Comparison of ENCODE assay signal across 12 mouse cellular contexts in genomic region chr19:6936299-6936698, GRCm38 (mm10). TPM values are rescaled to one million over a fixed set of nuclear protein-coding genes. Genes with fewer than 3 reads are reported as not detected.
DNase-seq lines count a peak whose midpoint lies in the region; ATAC-seq and TF ChIP-seq lines count a peak whose summit lies in the region.
"Had no signal": no experiment of that assay in that cellular context is flagged by ENCODE, and none has a peak within 500 bp of the region (broad histone marks: within the 10 kb centered on the region; RNA-seq: fewer than 3 reads in every experiment).

No protein-coding gene starts in this region.

- H3K27me3 ChIP-seq in heart, adult 2 months (ENCODE audit: control insufficient read depth, insufficient read depth, low read length) = peaks cover 12% of the 10 kb centered on the region
- H3K27me3 ChIP-seq in heart, embryonic 10.5 days (ENCODE audit: insufficient read depth, poor library complexity, severe bottlenecking) = peaks cover 79% of the 10 kb centered on the region
- peaks cover 32% of the 10 kb centered on the region for H3K27me3 ChIP-seq in midbrain, postnatal 0 days (ENCODE audit: insufficient read depth, low read length)
- H3K27me3 ChIP-seq in midbrain, embryonic 16.5 days (ENCODE audit: control insufficient read depth, insufficient read depth, low read depth, low read length) = peaks cover 40% of the 10 kb centered on the region
- peaks cover 52% of the 10 kb centered on the region for H3K27me3 ChIP-seq in midbrain, embryonic 13.5 days

- no peak for TF ChIP-seq POLR2A in heart, adult 2 months (IDR thresholded peaks at IDR 0.05; ENCODE audit: insufficient read depth, low read depth, low read length)
- no peak for TF ChIP-seq POLR2A in bone marrow, adult 2 months (IDR thresholded peaks at IDR 0.05; ENCODE audit: borderline replicate concordance, control insufficient read depth, low read depth, low read length)

- H3K4me2 ChIP-seq in midbrain, postnatal 0 days (ENCODE audit: low read depth, low read length, poor library complexity, severe bottlenecking) = no peak overlapping the region
- no peak overlapping the region for H3K4me2 ChIP-seq in midbrain, embryonic 16.5 days (ENCODE audit: low read length)
- no peak overlapping the region for H3K4me2 ChIP-seq in midbrain, embryonic 13.5 days (replicated peaks)
- H3K4me2 ChIP-seq: heart, embryonic 11.5 days; midbrain, embryonic 15.5 days; stomach, embryonic 15.5 days had no signal

- no peak for ATAC-seq in midbrain, postnatal 0 days (ENCODE audit: low FRiP score)
- ATAC-seq in midbrain, embryonic 16.5 days = no peak
- ATAC-seq in midbrain, embryonic 13.5 days = no peak
- ATAC-seq: midbrain, embryonic 15.5 days had no signal

- H3K36me3 ChIP-seq in heart, adult 2 months (ENCODE audit: control insufficient read depth, insufficient read depth, low read length) = no peaks in the 10 kb centered on the region
- no peaks in the 10 kb centered on the region for H3K36me3 ChIP-seq in heart, embryonic 10.5 days
- peaks cover 8% of the 10 kb centered on the region for H3K36me3 ChIP-seq in midbrain, postnatal 0 days (ENCODE audit: insufficient read depth, low read length)
- no peaks in the 10 kb centered on the region for H3K36me3 ChIP-seq in midbrain, embryonic 16.5 days (ENCODE audit: control insufficient read depth, insufficient read depth, low read length)
- H3K36me3 ChIP-seq in midbrain, embryonic 13.5 days = peaks cover 9% of the 10 kb centered on the region
- H3K36me3 ChIP-seq: midbrain, embryonic 15.5 days; stomach, embryonic 15.5 days had no signal

- H3K27ac ChIP-seq in heart, adult 2 months = no peak overlapping the region
- no peak overlapping the region for H3K27ac ChIP-seq in heart, embryonic 10.5 days
- H3K27ac ChIP-seq in midbrain, postnatal 0 days (ENCODE audit: low read depth, low read length) = no peak overlapping the region
- no peak overlapping the region for H3K27ac ChIP-seq in midbrain, embryonic 16.5 days (ENCODE audit: low read length)
- H3K27ac ChIP-seq in bone marrow, adult 2 months (ENCODE audit: control insufficient read depth, insufficient read depth, low read depth, low read length, poor library complexity) = no peak overlapping the region
- H3K27ac ChIP-seq in midbrain, embryonic 13.5 days = no peak overlapping the region
- H3K27ac ChIP-seq: midbrain, embryonic 15.5 days; stomach, embryonic 15.5 days had no signal

- TF ChIP-seq EP300 in heart, adult 2 months (IDR thresholded peaks at IDR 0.05; ENCODE audit: insufficient read depth, low read depth, low read length) = no peak

- H3K9me3 ChIP-seq in heart, embryonic 10.5 days = no peaks in the 10 kb centered on the region
- H3K9me3 ChIP-seq in midbrain, postnatal 0 days (ENCODE audit: low read length) = no peaks in the 10 kb centered on the region
- no peaks in the 10 kb centered on the region for H3K9me3 ChIP-seq in midbrain, embryonic 16.5 days (replicated peaks; ENCODE audit: control insufficient read depth, low read length, poor library complexity, severe bottlenecking)
- no peaks in the 10 kb centered on the region for H3K9me3 ChIP-seq in midbrain, embryonic 13.5 days
- H3K9me3 ChIP-seq: midbrain, embryonic 15.5 days; stomach, embryonic 15.5 days had no signal

- no peak overlapping the region for H3K4me3 ChIP-seq in heart, adult 2 months
- no peak overlapping the region for H3K4me3 ChIP-seq in heart, embryonic 10.5 days
- H3K4me3 ChIP-seq in midbrain, postnatal 0 days (ENCODE audit: low read depth, low read length) = no peak overlapping the region
- H3K4me3 ChIP-seq in midbrain, embryonic 16.5 days (ENCODE audit: low read depth, low read length) = no peak overlapping the region
- H3K4me3 ChIP-seq in bone marrow, adult 2 months (replicated peaks; ENCODE audit: control insufficient read depth, low read depth, low read length) = no peak overlapping the region
- no peak overlapping the region for H3K4me3 ChIP-seq in midbrain, embryonic 13.5 days (replicated peaks)
- H3K4me3 ChIP-seq: midbrain, embryonic 15.5 days; stomach, embryonic 15.5 days had no signal

- intact Hi-C loops in heart, adult 2 months (cut with DNase I) = no loop called here
- intact Hi-C loops in left cerebral cortex, postnatal 14 days (cut with DNase I) = loop anchor here (10.0 kb wide), 1 partner anchor 441 kb away; no protein-coding TSS in a partner anchor

- TF ChIP-seq CTCF in heart, adult 2 months (IDR thresholded peaks at IDR 0.05) = peak; percentile 56
- peak; percentile 53 for TF ChIP-seq CTCF in midbrain, postnatal 0 days (IDR thresholded peaks at IDR 0.05)
- TF ChIP-seq CTCF in bone marrow, adult 2 months (IDR thresholded peaks at IDR 0.05; ENCODE audit: control insufficient read depth, insufficient read depth, low read length) = peak; percentile 61

- peaks cover 4% of the 10 kb centered on the region; the same call in 1 of the 2 replicates for H3K4me1 ChIP-seq in heart, adult 2 months (ENCODE audit: control insufficient read depth, insufficient read depth, low read length)
- peaks cover 38% of the 10 kb centered on the region for H3K4me1 ChIP-seq in heart, embryonic 10.5 days
- peaks cover 25% of the 10 kb centered on the region for H3K4me1 ChIP-seq in midbrain, postnatal 0 days (ENCODE audit: insufficient read depth, low read length)
- H3K4me1 ChIP-seq in midbrain, embryonic 16.5 days (ENCODE audit: control insufficient read depth, insufficient read depth, low read length) = peaks cover 34% of the 10 kb centered on the region
- peaks cover 2% of the 10 kb centered on the region for H3K4me1 ChIP-seq in bone marrow, adult 2 months (ENCODE audit: control insufficient read depth, insufficient read depth, low read length)
- peaks cover 50% of the 10 kb centered on the region for H3K4me1 ChIP-seq in midbrain, embryonic 13.5 days (replicated peaks)

- 40% methylated on average over 3 of the region's 3 CpGs for WGBS in heart, adult 2 months
- WGBS in heart, embryonic 10.5 days = 17% methylated on average over 3 of the region's 3 CpGs
- WGBS in midbrain, postnatal 0 days = 19% methylated on average over 3 of the region's 3 CpGs
- WGBS in midbrain, embryonic 16.5 days = 23% methylated on average over 3 of the region's 3 CpGs
- WGBS in bone marrow, adult 2 months = 31% methylated on average over 3 of the region's 3 CpGs
- WGBS in midbrain, embryonic 13.5 days = 26% methylated on average over 3 of the region's 3 CpGs

- DNase-seq in heart, adult 2 months = no peak
- DNase-seq in heart, embryonic 10.5 days (ENCODE audit: low spot score) = no peak
- DNase-seq in midbrain, postnatal 0 days (ENCODE audit: low spot score) = no peak
- peak; percentile 61 for DNase-seq in thymus, postnatal 25 days
- no peak for DNase-seq in left cerebral cortex, postnatal 14 days (ENCODE audit: low spot score in 2 of 2)
- DNase-seq: kidney, adult 18-20 months had no signal

- no peak overlapping the region for H3K9ac ChIP-seq in heart, adult 2 months (ENCODE audit: low read depth, low read length)
- no peak overlapping the region for H3K9ac ChIP-seq in midbrain, postnatal 0 days (replicated peaks; ENCODE audit: low read length, poor library complexity, severe bottlenecking)
- H3K9ac ChIP-seq in midbrain, embryonic 16.5 days (ENCODE audit: low read depth, low read length) = no peak overlapping the region
- no peak overlapping the region for H3K9ac ChIP-seq in midbrain, embryonic 13.5 days (replicated peaks)
- H3K9ac ChIP-seq: midbrain, embryonic 15.5 days; stomach, embryonic 15.5 days had no signal

- no peaks in the 10 kb centered on the region for H3K79me2 ChIP-seq in heart, adult 2 months (replicated peaks; ENCODE audit: control insufficient read depth, insufficient read depth, low read length)

RNA-seq across cellular contexts. Expression of gene Kcnk4, which starts 2.0 kb away (rescaled TPM):
- not detected for total RNA-seq in heart, adult 2 months (2021)
- 0.21 TPM in 1 of 2 replicates, not detected in the other for polyA plus RNA-seq in heart, adult 2 months (2012; rRNA removed)
- polyA plus RNA-seq in heart, embryonic 10.5 days (2016; fragmentation: Nextera tagmentation; extraction: Ambion mirVana) = 0.25 and 0.32 TPM in 2 replicates
- total RNA-seq in midbrain, postnatal 0 days (2014; rRNA removed) = 7.9 and 13.6 TPM in 2 replicates
- polyA plus RNA-seq in midbrain, postnatal 0 days (2015; fragmentation: Nextera tagmentation; extraction: Ambion mirVana) = 17.8 and 18.0 TPM in 2 replicates
- polyA plus RNA-seq in midbrain, embryonic 16.5 days (2015; fragmentation: Nextera tagmentation; extraction: Ambion mirVana) = 7.7 and 11.7 TPM in 2 replicates
- not detected in 2 replicates for polyA plus RNA-seq in bone marrow, adult 2 months (2011; ENCODE audit: insufficient read depth, insufficient read length, low replicate concordance, missing spikeins)
- 0.28 and 0.79 TPM in 2 replicates for polyA plus RNA-seq in midbrain, embryonic 13.5 days (2015; fragmentation: Nextera tagmentation; extraction: Ambion mirVana)
- 10 to 100 TPM; 44.9 to 50.4 TPM for total RNA-seq in left cerebral cortex, postnatal 14 days (2021)

RNA-seq across cellular contexts. Expression of gene Bad, which starts 5.4 kb away (rescaled TPM):
- 10 to 100 TPM; 21.1 to 25.8 TPM for total RNA-seq in heart, adult 2 months (2021)
- polyA plus RNA-seq in heart, adult 2 months (2012; rRNA removed) = 30.6 and 33.5 TPM in 2 replicates
- polyA plus RNA-seq in heart, embryonic 10.5 days (2016; fragmentation: Nextera tagmentation; extraction: Ambion mirVana) = 61.3 and 62.0 TPM in 2 replicates
- 50.3 and 55.9 TPM in 2 replicates for total RNA-seq in midbrain, postnatal 0 days (2014; rRNA removed)
- 91.6 and 104 TPM in 2 replicates for polyA plus RNA-seq in midbrain, postnatal 0 days (2015; fragmentation: Nextera tagmentation; extraction: Ambion mirVana)
- 84.7 and 92.5 TPM in 2 replicates for polyA plus RNA-seq in midbrain, embryonic 16.5 days (2015; fragmentation: Nextera tagmentation; extraction: Ambion mirVana)
- polyA plus RNA-seq in bone marrow, adult 2 months (2011; ENCODE audit: insufficient read depth, insufficient read length, low replicate concordance, missing spikeins) = 15.4 and 20.4 TPM in 2 replicates
- polyA plus RNA-seq in midbrain, embryonic 13.5 days (2015; fragmentation: Nextera tagmentation; extraction: Ambion mirVana) = 75.5 and 84.3 TPM in 2 replicates
- 10 to 100 TPM; 35.2 to 36.0 TPM for total RNA-seq in left cerebral cortex, postnatal 14 days (2021)

RNA-seq across cellular contexts. Expression of gene Gpr137, which starts 6.0 kb away (rescaled TPM):
- total RNA-seq in heart, adult 2 months (2021) = 10 to 100 TPM; 34.1 to 35.4 TPM
- polyA plus RNA-seq in heart, adult 2 months (2012; rRNA removed) = 53.4 and 60.4 TPM in 2 replicates
- 20.3 and 23.3 TPM in 2 replicates for polyA plus RNA-seq in heart, embryonic 10.5 days (2016; fragmentation: Nextera tagmentation; extraction: Ambion mirVana)
- total RNA-seq in midbrain, postnatal 0 days (2014; rRNA removed) = 88.5 and 101 TPM in 2 replicates
- polyA plus RNA-seq in midbrain, postnatal 0 days (2015; fragmentation: Nextera tagmentation; extraction: Ambion mirVana) = 77.6 and 78.8 TPM in 2 replicates
- 68.8 and 69.7 TPM in 2 replicates for polyA plus RNA-seq in midbrain, embryonic 16.5 days (2015; fragmentation: Nextera tagmentation; extraction: Ambion mirVana)
- polyA plus RNA-seq in bone marrow, adult 2 months (2011; ENCODE audit: insufficient read depth, insufficient read length, low replicate concordance, missing spikeins) = 18.7 and 31.9 TPM in 2 replicates
- 46.1 and 50.3 TPM in 2 replicates for polyA plus RNA-seq in midbrain, embryonic 13.5 days (2015; fragmentation: Nextera tagmentation; extraction: Ambion mirVana)
- 10 to 100 TPM; 91.5 to 92.3 TPM for total RNA-seq in left cerebral cortex, postnatal 14 days (2021)

RNA-seq across cellular contexts. Expression of gene Catsperz, which starts 11.1 kb away (rescaled TPM):
- not detected for total RNA-seq in heart, adult 2 months (2021)
- polyA plus RNA-seq in heart, adult 2 months (2012; rRNA removed) = 0.23 and 0.64 TPM in 2 replicates
- polyA plus RNA-seq in heart, embryonic 10.5 days (2016; fragmentation: Nextera tagmentation; extraction: Ambion mirVana) = 2.3 and 2.4 TPM in 2 replicates
- total RNA-seq in midbrain, postnatal 0 days (2014; rRNA removed) = 0.52 and 1.1 TPM in 2 replicates
- 2.1 and 3.0 TPM in 2 replicates for polyA plus RNA-seq in midbrain, postnatal 0 days (2015; fragmentation: Nextera tagmentation; extraction: Ambion mirVana)
- polyA plus RNA-seq in midbrain, embryonic 16.5 days (2015; fragmentation: Nextera tagmentation; extraction: Ambion mirVana) = 0.85 and 1.9 TPM in 2 replicates
- 2.6 TPM in 1 of 2 replicates, not detected in the other for polyA plus RNA-seq in bone marrow, adult 2 months (2011; ENCODE audit: insufficient read depth, insufficient read length, low replicate concordance, missing spikeins)
- polyA plus RNA-seq in midbrain, embryonic 13.5 days (2015; fragmentation: Nextera tagmentation; extraction: Ambion mirVana) = 0.55 TPM in 1 of 2 replicates, not detected in the other
- 10 to 100 TPM; 23.0 to 28.8 TPM for total RNA-seq in left cerebral cortex, postnatal 14 days (2021)

RNA-seq across cellular contexts. Expression of gene Esrra, which starts 14.7 kb away (rescaled TPM):
- 100 to 1,000 TPM; 156 to 180 TPM for total RNA-seq in heart, adult 2 months (2021)
- polyA plus RNA-seq in heart, adult 2 months (2012; rRNA removed) = 135 and 152 TPM in 2 replicates
- polyA plus RNA-seq in heart, embryonic 10.5 days (2016; fragmentation: Nextera tagmentation; extraction: Ambion mirVana) = 23.1 and 29.4 TPM in 2 replicates
- 31.6 and 40.7 TPM in 2 replicates for total RNA-seq in midbrain, postnatal 0 days (2014; rRNA removed)
- polyA plus RNA-seq in midbrain, postnatal 0 days (2015; fragmentation: Nextera tagmentation; extraction: Ambion mirVana) = 7.2 and 7.3 TPM in 2 replicates
- polyA plus RNA-seq in midbrain, embryonic 16.5 days (2015; fragmentation: Nextera tagmentation; extraction: Ambion mirVana) = 13.2 and 13.4 TPM in 2 replicates
- polyA plus RNA-seq in bone marrow, adult 2 months (2011; ENCODE audit: insufficient read depth, insufficient read length, low replicate concordance, missing spikeins) = 25.1 and 27.2 TPM in 2 replicates
- polyA plus RNA-seq in midbrain, embryonic 13.5 days (2015; fragmentation: Nextera tagmentation; extraction: Ambion mirVana) = 14.5 and 18.3 TPM in 2 replicates
- 10 to 100 TPM; 56.0 to 60.9 TPM for total RNA-seq in left cerebral cortex, postnatal 14 days (2021)
